Mouse (Mus musculus) heart, embryonic 10.5 days (tissue): ENCODE measurements around the gene Itga2b. TPM values are rescaled to one million over a fixed set of nuclear protein-coding genes. Genes with fewer than 3 reads are reported as not detected.

ENCODE experiments used
- DNase-seq: peaks from one replicate; pipeline ENCODE4 v3.0.0-alpha.2; 2017; ENCODE audit warnings: low spot score
- H3K27ac ChIP-seq: fragments of 300-500 bp; sonication (generic); 2 replicates; pipeline ENCODE4 v1.5.1; 2016; ENCODE audit warnings: mild to moderate bottlenecking
- H3K27me3 ChIP-seq: fragments of 300-500 bp; sonication (generic); 2 replicates; pipeline ENCODE4 v1.6.1; 2016; ENCODE audit warnings: mild to moderate bottlenecking; ENCODE audit not compliant: poor library complexity, insufficient read depth, severe bottlenecking
- H3K36me3 ChIP-seq: fragments of 300-500 bp; sonication (generic); 2 replicates; pipeline ENCODE4 v1.6.1; 2016; ENCODE audit warnings: mild to moderate bottlenecking, moderate library complexity
- H3K4me1 ChIP-seq: fragments of 300-500 bp; sonication (generic); 2 replicates; pipeline ENCODE4 v1.6.1; 2016; ENCODE audit warnings: mild to moderate bottlenecking
- H3K4me3 ChIP-seq: fragments of 300-500 bp; sonication (generic); 2 replicates; pipeline ENCODE4 v1.5.1; 2016; ENCODE audit warnings: mild to moderate bottlenecking, moderate library complexity
- H3K9me3 ChIP-seq: fragments of 300-500 bp; sonication (generic); 2 replicates; pipeline ENCODE4 v1.6.1; 2016; ENCODE audit warnings: mild to moderate bottlenecking, moderate library complexity
- WGBS: fragments of 180-500 bp; shearing (Covaris S2); methylation state at CpG from one replicate; pipeline ENCODE4 v1.1.7; 2016; 5-methylcytosine and 5-hydroxymethylcytosine counted together
- polyA plus RNA-seq: library from polyadenylated mRNA; unstranded; fragments of >200 nt; fragmentation: Nextera tagmentation; extraction: Ambion mirVana; gene quantifications from 2 replicates; pipeline ENCODE4 v1.2.1, GENCODE M21; 2016

Gene Itga2b
- polyA plus RNA-seq, 1 experiment from 2014 or later = 19.5 TPM

GRCm38 (mm10) chr11:102480897-102481296, 11.0 kb upstream of the Itga2b start:
- no peak overlapping the region for H3K4me3 ChIP-seq
- 89% methylated on average over 4 of the region's 4 CpGs for WGBS
- H3K27me3 ChIP-seq = no peaks in the 10 kb centered on the region
- H3K36me3 ChIP-seq = peaks cover 79% of the 10 kb centered on the region
- no peaks in the 10 kb centered on the region for H3K4me1 ChIP-seq
- no peaks in the 10 kb centered on the region for H3K9me3 ChIP-seq
- no peak overlapping the region for H3K27ac ChIP-seq
- DNase-seq = peak; percentile 58

GRCm38 (mm10) chr11:102480111-102480510, 10.2 kb upstream of the Itga2b start:
- no peaks in the 10 kb centered on the region for H3K27me3 ChIP-seq
- H3K4me1 ChIP-seq = no peaks in the 10 kb centered on the region
- DNase-seq = peak; percentile 73
- no peak overlapping the region for H3K4me3 ChIP-seq
- no peak overlapping the region for H3K27ac ChIP-seq
- WGBS = 96% methylated on average over 15 of the region's 15 CpGs
- peaks cover 75% of the 10 kb centered on the region for H3K36me3 ChIP-seq
- no peaks in the 10 kb centered on the region for H3K9me3 ChIP-seq

GRCm38 (mm10) chr11:102479581-102479980, 9.7 kb upstream of the Itga2b start:
- DNase-seq = peak; percentile 64
- Histone ChIP-seq H3K27ac (no peak overlapping the region), H3K9me3 (no peaks in the 10 kb centered on the region), H3K4me3 (no peak overlapping the region), H3K36me3 (peaks cover 73% of the 10 kb centered on the region), H3K4me1 (no peaks in the 10 kb centered on the region), H3K27me3 (no peaks in the 10 kb centered on the region)
- WGBS = 97% methylated on average over 23 of the region's 23 CpGs

GRCm38 (mm10) chr11:102478671-102479070, 8.7 kb upstream of the Itga2b start:
- no peaks in the 10 kb centered on the region for H3K27me3 ChIP-seq
- H3K27ac ChIP-seq = no peak overlapping the region
- H3K9me3 ChIP-seq = no peaks in the 10 kb centered on the region
- WGBS = 88% methylated on average over 3 of the region's 3 CpGs
- H3K4me3 ChIP-seq = no peak overlapping the region
- H3K36me3 ChIP-seq = peaks cover 72% of the 10 kb centered on the region
- no peak for DNase-seq
- H3K4me1 ChIP-seq = no peaks in the 10 kb centered on the region

- H3K9me3 ChIP-seq = no peaks in the 10 kb centered on the region
- WGBS = 81% methylated on average over 3 of the region's 3 CpGs
- no peak for DNase-seq
- H3K27ac ChIP-seq = no peak overlapping the region
- 0 out of 2 replicates have a peak, but pooled peaks cover 2% of the 10 kb centered on the region for H3K27me3 ChIP-seq
- peaks cover 4% of the 10 kb centered on the region; the same call in 1 of the 2 replicates for H3K4me1 ChIP-seq
- H3K4me3 ChIP-seq = no peak overlapping the region
- H3K36me3 ChIP-seq = peaks cover 43% of the 10 kb centered on the region
These were observed 5.1 kb upstream of the Itga2b start for GRCm38 (mm10) chr11:102475027-102475426.

GRCm38 (mm10) chr11:102467041-102467631, 2.8 kb downstream of the Itga2b start:
- under 1% methylated on average over 37 of the region's 37 CpGs for WGBS

GRCm38 (mm10) chr11:102465713-102466436, 4.0 kb downstream of the Itga2b start:
- H3K4me1 ChIP-seq = peaks cover 40% of the 10 kb centered on the region
- H3K36me3 ChIP-seq = no peaks in the 10 kb centered on the region
- 22% methylated on average over 26 of the region's 26 CpGs for WGBS
- no peak overlapping the region for H3K27ac ChIP-seq
- peaks cover 36% of the 10 kb centered on the region for H3K27me3 ChIP-seq
- H3K4me3 ChIP-seq = peak overlapping the region; percentile 29
- no peaks in the 10 kb centered on the region for H3K9me3 ChIP-seq
- DNase-seq = peak; percentile 80

More at GRCm38 (mm10) chr11:102467041-102467631, 2.8 kb downstream of the Itga2b start:
- Histone ChIP-seq H3K4me1 (peaks cover 40% of the 10 kb centered on the region), H3K36me3 (no peaks in the 10 kb centered on the region), H3K27me3 (peaks cover 32% of the 10 kb centered on the region), H3K9me3 (no peaks in the 10 kb centered on the region), H3K4me3 (peak overlapping the region; percentile 66), H3K27ac (peak overlapping the region; percentile 84)
- peak; percentile 97 for DNase-seq

GRCm38 (mm10) chr11:102464901-102465300, 5.0 kb downstream of the Itga2b start:
- H3K9me3 ChIP-seq = no peaks in the 10 kb centered on the region
- 88% methylated on average over 6 of the region's 6 CpGs for WGBS
- H3K4me1 ChIP-seq = peaks cover 35% of the 10 kb centered on the region
- no peak overlapping the region for H3K27ac ChIP-seq
- H3K27me3 ChIP-seq = peaks cover 42% of the 10 kb centered on the region
- H3K4me3 ChIP-seq = no peak overlapping the region
- H3K36me3 ChIP-seq = no peaks in the 10 kb centered on the region
- DNase-seq = no peak

GRCm38 (mm10) chr11:102461764-102462163, 8.2 kb downstream of the Itga2b start:
- Histone ChIP-seq H3K9me3 (no peaks in the 10 kb centered on the region), H3K36me3 (no peaks in the 10 kb centered on the region), H3K4me3 (no peak overlapping the region), H3K4me1 (peaks cover 16% of the 10 kb centered on the region), H3K27me3 (peaks cover 63% of the 10 kb centered on the region), H3K27ac (no peak overlapping the region)
- DNase-seq = no peak
- WGBS = 75% methylated on average over 3 of the region's 3 CpGs

GRCm38 (mm10) chr11:102460541-102460940, 9.4 kb downstream of the Itga2b start:
- WGBS = 39% methylated on average over 16 of the region's 16 CpGs
- Histone ChIP-seq H3K4me3 (no peak overlapping the region), H3K27me3 (peaks cover 62% of the 10 kb centered on the region), H3K27ac (no peak overlapping the region), H3K9me3 (no peaks in the 10 kb centered on the region), H3K4me1 (peaks cover 18% of the 10 kb centered on the region), H3K36me3 (no peaks in the 10 kb centered on the region)
- DNase-seq = peak; percentile 86

- Histone ChIP-seq H3K4me1 (peaks cover 26% of the 10 kb centered on the region), H3K27ac (peak overlapping the region; percentile 76), H3K9me3 (no peaks in the 10 kb centered on the region), H3K27me3 (peaks cover 71% of the 10 kb centered on the region), H3K4me3 (peak overlapping the region; percentile 72), H3K36me3 (no peaks in the 10 kb centered on the region)
- DNase-seq = peak; percentile 93
- WGBS = under 1% methylated on average over 40 of the region's 40 CpGs
These were observed 14.1 kb downstream of the Itga2b start for GRCm38 (mm10) chr11:102455740-102456396.

GRCm38 (mm10) chr11:102453131-102453530, 16.8 kb downstream of the Itga2b start:
- Histone ChIP-seq H3K27me3 (peaks cover 79% of the 10 kb centered on the region), H3K9me3 (no peaks in the 10 kb centered on the region), H3K27ac (no peak overlapping the region), H3K4me1 (peaks cover 37% of the 10 kb centered on the region), H3K4me3 (0 out of 2 replicates have a peak overlapping the region, but pooled peaks have one; percentile 2), H3K36me3 (no peaks in the 10 kb centered on the region)
- DNase-seq = no peak
- WGBS = 15% methylated on average over 10 of the region's 10 CpGs
